Mouse (Mus musculus) hindbrain, embryonic 16.5 days (tissue): ENCODE results near the gene Pbx1. TPM values are rescaled to one million over a fixed set of nuclear protein-coding genes. Genes with fewer than 3 reads are reported as not detected.
A peak's percentile ranks its signal among the peaks of the same experiment; 100 is the strongest.

Source experiments
- ATAC-seq: fragments of 200-750 bp; cut with Nextera tagmentation; 2 replicates; pipeline ENCODE4 v1.8.0; 2017; ENCODE audit warnings: moderate TSS enrichment, moderate library complexity
- H3K27ac ChIP-seq: fragments of 300-500 bp; sonication (generic); 2 replicates; pipeline ENCODE4 v1.5.1; 2014; ENCODE audit warnings: low read depth, mild to moderate bottlenecking, control low read depth, low read length, moderate library complexity
- H3K27me3 ChIP-seq: fragments of 300-500 bp; sonication (generic); replicated peaks from 2 replicates; pipeline ENCODE4 v1.6.1; 2014; ENCODE audit warnings: low read length; ENCODE audit not compliant: control insufficient read depth, insufficient read depth
- H3K36me3 ChIP-seq: fragments of 300-500 bp; sonication (generic); 2 replicates; pipeline ENCODE4 v1.6.1; 2014; ENCODE audit warnings: mild to moderate bottlenecking, low read length, moderate library complexity, mixed read lengths; ENCODE audit not compliant: control insufficient read depth, insufficient read depth
- H3K4me1 ChIP-seq: fragments of 300-500 bp; sonication (generic); 2 replicates; pipeline ENCODE4 v1.6.1; 2014; ENCODE audit warnings: low read depth, low read length; ENCODE audit not compliant: control insufficient read depth, insufficient read depth
- H3K4me2 ChIP-seq: fragments of 300-500 bp; sonication (generic); 2 replicates; pipeline ENCODE4 v1.6.1; 2014; ENCODE audit warnings: mild to moderate bottlenecking, low read length, control low read depth, moderate library complexity
- H3K4me3 ChIP-seq: fragments of 300-500 bp; sonication (generic); 2 replicates; pipeline ENCODE4 v1.5.1; 2014; ENCODE audit warnings: mild to moderate bottlenecking, low read length, control low read depth, moderate library complexity
- H3K9ac ChIP-seq: fragments of 300-500 bp; sonication (generic); 2 replicates; pipeline ENCODE4 v1.6.1; 2014; ENCODE audit warnings: low read depth, mild to moderate bottlenecking, control low read depth, low read length, moderate library complexity
- H3K9me3 ChIP-seq: fragments of 300-500 bp; sonication (generic); 2 replicates; pipeline ENCODE4 v1.6.1; 2014; ENCODE audit warnings: mild to moderate bottlenecking, low read length, moderate library complexity; ENCODE audit not compliant: control insufficient read depth
- WGBS: fragments of 180-500 bp; shearing (Covaris S2); extraction: QIAGEN DNeasy Blood & Tissue Kit; methylation state at CpG from one replicate; pipeline ENCODE4 v1.1.7; 2014; 5-methylcytosine and 5-hydroxymethylcytosine counted together
- polyA plus RNA-seq: library from polyadenylated mRNA; unstranded; fragments of >200 nt; fragmentation: Nextera tagmentation; extraction: Ambion mirVana; gene quantifications from 2 replicates; pipeline ENCODE4 v1.2.1, GENCODE M21; 2015

Gene Pbx1
- polyA plus RNA-seq, 1 experiment from 2014 or later, result 36.0 TPM

DNA sequence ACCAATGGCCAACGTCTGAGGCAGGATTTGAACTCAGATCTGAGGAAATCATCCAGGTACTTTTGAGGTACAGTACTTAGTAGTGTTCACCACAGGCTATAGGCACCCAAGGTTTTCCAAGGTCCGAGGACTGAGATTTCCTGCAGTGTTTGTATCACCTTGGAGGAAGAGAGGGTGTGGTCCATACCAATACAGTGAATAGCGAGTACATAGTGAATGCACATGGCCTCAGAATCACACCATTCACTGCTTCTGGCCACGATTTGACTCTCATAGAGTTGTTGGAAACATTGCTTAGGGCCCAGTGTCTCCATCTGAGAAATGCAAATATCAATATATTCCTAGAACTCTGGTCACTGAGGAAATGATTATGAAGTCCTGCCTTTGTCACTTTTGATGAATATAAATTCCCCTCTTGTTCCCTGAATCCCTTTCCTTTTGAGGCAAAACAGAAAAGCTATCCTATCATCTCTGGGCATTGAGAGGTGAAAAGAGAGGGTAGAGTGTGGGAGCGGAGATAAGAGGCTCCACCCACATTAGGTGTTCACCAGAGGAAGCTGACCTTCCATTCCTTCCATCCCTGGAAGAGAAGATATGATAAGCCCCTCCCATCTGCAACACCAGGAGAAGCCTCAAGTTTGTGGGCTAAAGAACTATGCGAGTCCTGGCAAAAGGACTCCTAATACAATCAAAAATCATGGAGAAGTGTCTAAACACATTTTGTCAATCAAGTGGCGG lies 119.2 kb downstream of the Pbx1 start:
- ATAC-seq, result no peak
- no peak overlapping the region for H3K9ac ChIP-seq
- WGBS, result 91% methylated on average over 7 of the region's 7 CpGs

GRCm38 (mm10) chr1:168309101-168309521 lies 123.0 kb downstream of the Pbx1 start:
- no peaks in the 10 kb centered on the region for H3K27me3 ChIP-seq
- H3K36me3 ChIP-seq, result no peaks in the 10 kb centered on the region
- H3K9me3 ChIP-seq, result no peaks in the 10 kb centered on the region
- H3K4me2 ChIP-seq, result no peak overlapping the region
- no peak overlapping the region for H3K9ac ChIP-seq
- H3K27ac ChIP-seq, result no peak overlapping the region
- ATAC-seq, result peak; percentile 53; the same call in 1 of the 2 replicates
- 43% methylated on average over 8 of the region's 8 CpGs for WGBS
- H3K4me3 ChIP-seq, result no peak overlapping the region
- peaks cover 7% of the 10 kb centered on the region for H3K4me1 ChIP-seq

More for the DNA sequence above, 119.2 kb downstream of the Pbx1 start:
- peaks cover 7% of the 10 kb centered on the region for H3K4me1 ChIP-seq
- no peak overlapping the region for H3K4me3 ChIP-seq
- H3K27ac ChIP-seq, result no peak overlapping the region
- H3K9me3 ChIP-seq, result no peaks in the 10 kb centered on the region
- H3K4me2 ChIP-seq, result no peak overlapping the region
- H3K36me3 ChIP-seq, result no peaks in the 10 kb centered on the region
- no peaks in the 10 kb centered on the region for H3K27me3 ChIP-seq

DNA sequence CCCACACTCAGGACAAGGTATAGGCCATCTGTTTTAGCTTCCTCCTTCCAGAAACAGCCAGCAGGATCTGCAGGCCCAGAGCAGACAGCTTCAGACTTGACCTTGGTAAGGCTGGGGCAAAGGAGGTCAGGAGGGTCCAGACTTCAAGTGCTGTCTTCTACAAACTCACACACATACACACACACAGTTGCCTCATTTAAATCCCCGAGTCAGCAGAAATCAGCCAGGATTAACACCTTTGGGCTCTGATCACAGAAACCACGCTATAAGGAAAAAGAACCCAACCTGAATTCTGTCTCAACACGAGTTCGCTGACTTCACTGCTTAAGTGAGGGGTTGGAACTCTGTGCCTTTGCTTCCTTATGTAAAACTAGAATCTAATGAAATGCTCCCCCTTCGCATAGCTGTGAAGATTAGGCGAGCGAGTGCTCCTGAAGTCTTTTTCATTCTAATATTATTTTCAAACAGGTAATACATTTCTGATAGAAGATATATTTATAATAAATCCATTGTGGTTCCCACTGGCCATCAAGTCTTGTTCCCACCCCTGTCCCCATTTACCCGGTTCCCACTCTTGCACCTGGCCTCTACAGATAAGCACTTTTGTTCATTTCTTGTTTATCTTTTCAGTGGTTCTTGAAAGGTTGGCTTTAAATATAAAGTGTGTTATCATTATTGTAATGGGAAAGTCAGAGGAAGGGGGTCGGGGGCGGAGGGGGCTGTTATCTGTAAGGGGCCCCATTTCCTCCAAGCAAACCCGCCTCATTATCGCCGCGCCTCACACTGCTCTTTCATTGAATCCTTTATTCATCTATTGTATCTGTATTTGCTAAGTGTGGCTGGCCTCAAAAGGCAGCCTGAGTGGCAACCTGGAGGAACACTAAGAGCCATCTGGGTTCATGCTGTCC lies 124.5 kb downstream of the Pbx1 start:
- Histone ChIP-seq H3K4me2 (no peak overlapping the region), H3K9ac (no peak overlapping the region), H3K4me1 (peaks cover 7% of the 10 kb centered on the region), H3K9me3 (no peaks in the 10 kb centered on the region), H3K27me3 (no peaks in the 10 kb centered on the region), H3K36me3 (no peaks in the 10 kb centered on the region), H3K4me3 (no peak overlapping the region), H3K27ac (peak overlapping the region; percentile 31; the same call in 1 of the 2 replicates)
- 65% methylated on average over 14 of the region's 14 CpGs for WGBS
- ATAC-seq, result no peak

GRCm38 (mm10) chr1:168300505-168300904 lies 131.6 kb downstream of the Pbx1 start:
- H3K9me3 ChIP-seq, result no peaks in the 10 kb centered on the region
- peaks cover 13% of the 10 kb centered on the region for H3K4me1 ChIP-seq
- peak overlapping the region; percentile 42 for H3K4me2 ChIP-seq
- peak overlapping the region; percentile 62 for H3K27ac ChIP-seq
- 47% methylated on average over 6 of the region's 6 CpGs for WGBS
- ATAC-seq, result no peak
- H3K36me3 ChIP-seq, result no peaks in the 10 kb centered on the region
- 0 out of 2 replicates have a peak overlapping the region, but pooled peaks have one; percentile 32 for H3K9ac ChIP-seq
- no peaks in the 10 kb centered on the region for H3K27me3 ChIP-seq
- no peak overlapping the region for H3K4me3 ChIP-seq

GRCm38 (mm10) chr1:168299928-168300365 lies 132.1 kb downstream of the Pbx1 start:
- H3K4me1 ChIP-seq, result peaks cover 13% of the 10 kb centered on the region
- H3K9ac ChIP-seq, result no peak overlapping the region; the same call in 1 of the 2 replicates
- H3K27ac ChIP-seq, result peak overlapping the region; percentile 61
- no peak overlapping the region for H3K4me3 ChIP-seq
- peak; percentile 76 for ATAC-seq
- H3K36me3 ChIP-seq, result no peaks in the 10 kb centered on the region
- no peaks in the 10 kb centered on the region for H3K27me3 ChIP-seq
- WGBS, result 27% methylated on average over 12 of the region's 12 CpGs
- no peaks in the 10 kb centered on the region for H3K9me3 ChIP-seq
- peak overlapping the region; percentile 42 for H3K4me2 ChIP-seq

- Histone ChIP-seq H3K4me3 (no peak overlapping the region), H3K36me3 (no peaks in the 10 kb centered on the region), H3K4me1 (peaks cover 13% of the 10 kb centered on the region), H3K27me3 (no peaks in the 10 kb centered on the region), H3K9ac (no peak overlapping the region), H3K9me3 (no peaks in the 10 kb centered on the region), H3K4me2 (no peak overlapping the region), H3K27ac (no peak overlapping the region)
- 87% methylated on average over 8 of the region's 8 CpGs for WGBS
- ATAC-seq, result no peak
Measured at GRCm38 (mm10) chr1:168299181-168299580, 132.9 kb downstream of the Pbx1 start.

DNA sequence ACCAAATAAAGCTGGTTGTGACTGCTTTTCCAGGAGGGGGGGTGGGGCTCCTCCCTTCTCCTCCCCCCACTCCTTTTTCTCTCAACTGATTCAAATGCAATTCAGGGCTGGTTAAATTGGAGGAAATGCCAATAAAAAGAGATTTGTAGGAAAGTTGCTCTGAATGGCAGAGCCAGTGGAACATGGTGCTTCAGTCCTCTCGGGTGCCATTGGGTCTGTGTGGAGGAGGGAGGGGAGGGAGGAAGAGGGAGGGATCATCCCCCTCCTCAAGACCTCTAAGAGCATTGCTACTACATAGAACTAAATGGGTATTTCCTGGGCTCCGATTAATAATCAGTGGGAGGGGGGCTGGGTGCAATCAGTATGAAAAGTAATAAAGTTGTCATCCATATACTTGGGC lies 135.8 kb downstream of the Pbx1 start:
- no peak overlapping the region for H3K9ac ChIP-seq
- no peak for ATAC-seq
- H3K4me3 ChIP-seq, result no peak overlapping the region
- H3K36me3 ChIP-seq, result no peaks in the 10 kb centered on the region
- no peaks in the 10 kb centered on the region for H3K27me3 ChIP-seq
- H3K4me1 ChIP-seq, result peaks cover 22% of the 10 kb centered on the region
- H3K27ac ChIP-seq, result no peak overlapping the region
- H3K9me3 ChIP-seq, result no peaks in the 10 kb centered on the region
- no peak overlapping the region for H3K4me2 ChIP-seq
- WGBS, result 54% methylated on average over 2 of the region's 2 CpGs

DNA sequence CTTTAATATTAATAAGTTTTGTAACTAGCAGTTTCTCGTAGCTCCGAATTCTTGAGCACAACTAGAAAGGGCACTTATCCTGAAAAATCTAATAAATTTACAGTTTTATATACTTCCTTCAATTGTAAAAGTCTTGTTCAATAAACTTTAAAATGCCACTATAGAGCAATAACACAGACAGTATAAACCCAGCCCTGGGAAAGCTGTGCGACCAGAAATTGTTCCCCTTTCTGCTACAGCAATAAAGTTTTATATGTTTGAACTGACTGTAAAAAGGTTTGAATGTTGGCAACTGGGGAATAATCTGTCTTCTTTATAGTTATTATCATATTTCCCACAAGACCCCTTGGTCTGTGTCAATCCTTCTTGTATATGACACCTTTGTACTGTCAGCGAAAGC lies 136.3 kb downstream of the Pbx1 start:
- Histone ChIP-seq H3K27me3 (no peaks in the 10 kb centered on the region), H3K9ac (no peak overlapping the region), H3K4me2 (no peak overlapping the region), H3K27ac (no peak overlapping the region), H3K9me3 (no peaks in the 10 kb centered on the region), H3K4me3 (no peak overlapping the region), H3K36me3 (no peaks in the 10 kb centered on the region), H3K4me1 (peaks cover 24% of the 10 kb centered on the region)
- ATAC-seq, result no peak
- 78% methylated on average over 4 of the region's 4 CpGs for WGBS

- Histone ChIP-seq H3K27me3 (no peaks in the 10 kb centered on the region), H3K4me1 (peaks cover 27% of the 10 kb centered on the region), H3K9ac (no peak overlapping the region), H3K4me2 (no peak overlapping the region), H3K36me3 (no peaks in the 10 kb centered on the region), H3K4me3 (no peak overlapping the region), H3K27ac (no peak overlapping the region), H3K9me3 (no peaks in the 10 kb centered on the region)
- 100% methylated on average over 1 of the region's 1 CpGs for WGBS
- ATAC-seq, result no peak
Measured at GRCm38 (mm10) chr1:168293673-168294072, 138.4 kb downstream of the Pbx1 start.
